Mouse (Mus musculus) megakaryocyte-erythroid progenitor cell, adult 5 weeks (primary cell): Measurements from ENCODE around the gene Coro6. TPM values are rescaled to one million over a fixed set of nuclear protein-coding genes. Genes with fewer than 3 reads are reported as not detected.

Experiments
- polyA plus RNA-seq: library from polyadenylated mRNA; stranded (reverse); fragments of >175 nt; gene quantifications from 2 replicates; pipeline ENCODE4 v1.2.3, GENCODE M21; 2012

Coro6 gene
- 0.11 TPM in 1 of 2 replicates, not detected in the other for polyA plus RNA-seq

DNA sequence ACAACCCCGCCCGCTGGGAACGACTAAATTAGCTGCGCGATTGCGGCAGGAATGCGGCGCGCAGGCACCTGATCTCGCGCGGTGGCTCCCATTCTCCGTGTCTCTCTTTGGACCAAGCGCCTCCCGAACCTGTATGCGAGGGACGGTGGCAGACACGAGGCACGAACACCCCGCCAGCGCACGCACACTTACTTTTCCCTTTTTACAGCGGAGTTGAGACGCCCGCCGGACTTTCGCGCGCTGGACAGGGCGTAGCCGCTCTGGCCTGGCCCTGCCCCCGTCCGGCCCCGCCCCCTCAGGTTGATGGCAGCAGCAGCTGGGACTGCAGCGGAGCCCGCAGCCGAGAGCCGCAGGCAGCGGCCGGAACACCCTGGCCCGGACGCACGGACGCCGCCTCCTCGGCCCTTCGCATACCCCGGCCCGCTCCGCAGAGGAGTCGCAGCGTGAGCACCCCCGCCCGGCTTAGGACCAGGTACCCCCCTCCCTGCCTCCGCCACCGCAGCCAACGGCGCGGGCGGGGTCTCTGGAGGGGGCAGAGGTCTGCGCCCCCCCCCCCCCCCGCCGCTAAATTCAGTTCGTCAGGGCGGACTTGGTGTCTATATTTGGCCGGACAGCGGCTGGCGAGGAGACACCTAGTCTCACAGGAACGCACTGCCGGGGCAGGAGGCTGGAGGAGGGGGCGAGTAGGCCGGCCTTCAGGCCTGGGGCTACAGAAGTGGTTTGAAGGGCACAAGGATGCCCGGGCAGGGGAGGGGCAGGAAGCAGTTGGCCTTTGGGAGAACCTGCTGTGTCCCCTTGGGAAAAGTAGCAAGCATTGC, at the start of gene Coro6:
Coro6 (plus strand) TSS at position 129 of the 818 bp plus-strand sequence.

DNA sequence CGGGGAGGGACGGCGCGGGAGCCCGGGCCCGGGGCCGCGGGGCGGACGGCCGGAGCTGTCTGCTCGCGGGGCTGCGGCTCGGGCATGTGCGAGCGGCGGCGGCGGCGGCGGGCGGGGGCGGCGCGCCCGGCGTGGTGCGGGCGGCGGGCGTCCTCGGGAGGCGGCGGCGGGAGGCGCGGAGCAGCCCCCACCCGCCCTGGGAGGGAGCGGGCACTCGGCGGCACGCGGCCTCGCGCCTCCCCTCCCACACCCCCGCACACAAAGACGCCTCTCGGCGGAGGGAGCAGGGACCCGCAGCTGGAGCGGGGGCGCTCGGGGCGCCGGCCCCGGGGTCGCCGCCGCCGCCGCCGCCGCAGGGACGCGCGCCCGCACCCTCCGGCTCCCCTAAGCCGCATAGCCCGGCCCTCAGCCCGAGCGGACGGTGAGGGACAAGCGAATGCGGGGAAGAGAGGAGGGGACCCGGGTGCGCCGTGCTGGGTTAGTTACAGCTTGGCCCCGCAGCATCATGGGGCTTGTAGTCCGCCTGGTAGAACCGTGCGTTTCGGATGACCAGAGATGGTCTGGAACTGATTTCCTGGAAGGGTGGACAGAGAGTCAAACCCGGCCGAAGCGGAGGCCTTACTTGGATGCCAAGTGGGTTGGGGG, 27.5 kb downstream of the Coro6 start, which contains the start of gene Ankrd13b:
Ankrd13b (minus strand) TSS at position 88 of the 645 bp plus-strand sequence.

DNA sequence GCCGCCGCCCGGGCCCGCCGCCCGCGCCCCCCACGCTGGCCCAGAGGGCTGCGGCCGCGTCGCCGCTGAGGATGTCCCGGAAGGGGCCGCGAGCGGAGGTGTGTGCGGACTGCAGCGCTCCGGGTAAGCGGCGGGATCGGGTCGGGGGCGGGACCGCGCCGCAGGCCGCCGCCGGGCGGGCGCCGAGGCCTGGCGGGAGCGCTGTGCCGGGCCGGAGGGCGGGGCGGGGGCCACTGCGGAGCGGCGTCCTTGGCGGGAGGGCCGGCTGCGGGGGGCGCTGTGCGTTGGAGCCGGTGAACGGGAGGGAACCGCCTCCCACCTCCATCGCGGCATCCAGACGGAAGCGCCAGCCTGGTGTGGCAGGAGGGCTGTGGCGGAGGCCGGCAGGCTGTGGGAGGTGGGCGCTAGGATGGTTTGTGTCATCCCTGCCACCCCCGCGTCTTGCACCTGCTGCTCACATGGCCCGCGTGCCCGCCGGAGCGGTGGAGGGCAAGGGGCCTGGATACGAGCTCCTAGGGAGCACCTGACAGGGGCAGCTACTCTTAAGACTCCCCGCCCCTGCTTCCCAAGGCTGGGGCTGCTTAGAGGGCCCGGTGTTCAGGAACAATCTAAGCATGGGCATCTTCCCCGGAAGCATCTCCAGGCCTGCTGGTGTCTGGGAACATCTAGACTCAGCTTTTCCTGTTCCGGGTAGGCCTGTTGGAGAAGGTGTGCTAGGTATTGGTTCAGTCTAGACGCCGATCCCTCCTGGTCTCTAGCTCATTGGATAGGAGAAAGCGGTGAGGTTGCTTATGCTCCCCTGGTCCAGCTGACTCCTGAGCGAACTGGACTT, 31.5 kb downstream of the Coro6 start, which contains the start of gene Git1:
Git1 (plus strand) TSS at position 51 of the 832 bp plus-strand sequence.

DNA sequence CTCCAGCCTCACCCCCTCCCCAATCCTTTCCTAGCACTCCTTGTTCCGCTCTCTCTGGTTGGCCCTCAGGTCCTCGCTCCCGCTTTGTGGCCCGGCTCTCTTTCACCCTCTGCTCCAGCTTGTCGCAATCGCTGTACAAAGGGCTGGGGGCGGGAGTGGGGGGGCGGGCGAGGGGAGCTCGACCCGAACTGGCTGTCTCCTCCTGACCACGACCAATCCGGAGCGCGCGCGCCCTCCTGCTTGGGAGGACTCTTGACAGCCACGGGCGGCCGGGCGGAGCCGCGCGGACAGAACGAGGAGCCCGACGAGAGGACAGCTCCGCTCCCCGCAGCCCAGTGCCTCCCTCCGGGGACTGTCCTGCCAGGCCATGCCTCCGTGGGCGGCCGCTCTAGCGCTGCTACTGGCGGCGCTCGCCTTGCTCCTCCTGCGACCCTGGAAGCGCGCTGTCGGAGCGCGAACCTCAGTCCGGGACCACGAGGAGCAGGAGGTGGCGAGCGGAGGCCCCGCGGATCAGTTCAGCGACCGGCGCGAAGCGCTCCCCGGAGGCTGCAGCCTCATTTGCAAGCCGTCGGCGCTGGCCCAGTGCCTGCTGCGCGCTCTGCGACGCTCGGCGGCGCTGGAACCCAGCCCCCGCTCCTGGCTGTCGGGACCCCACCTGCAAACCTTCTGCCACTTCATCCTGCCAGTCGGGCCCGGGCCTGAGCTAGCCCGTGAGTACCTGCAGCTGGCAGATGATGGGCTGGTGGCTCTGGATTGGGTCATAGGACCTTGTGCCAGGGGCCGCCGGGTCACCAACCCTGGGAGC, 52.8 kb downstream of the Coro6 start, which contains the start of gene Abhd15:
Abhd15 (plus strand) TSS at position 290 of the 805 bp plus-strand sequence.

DNA sequence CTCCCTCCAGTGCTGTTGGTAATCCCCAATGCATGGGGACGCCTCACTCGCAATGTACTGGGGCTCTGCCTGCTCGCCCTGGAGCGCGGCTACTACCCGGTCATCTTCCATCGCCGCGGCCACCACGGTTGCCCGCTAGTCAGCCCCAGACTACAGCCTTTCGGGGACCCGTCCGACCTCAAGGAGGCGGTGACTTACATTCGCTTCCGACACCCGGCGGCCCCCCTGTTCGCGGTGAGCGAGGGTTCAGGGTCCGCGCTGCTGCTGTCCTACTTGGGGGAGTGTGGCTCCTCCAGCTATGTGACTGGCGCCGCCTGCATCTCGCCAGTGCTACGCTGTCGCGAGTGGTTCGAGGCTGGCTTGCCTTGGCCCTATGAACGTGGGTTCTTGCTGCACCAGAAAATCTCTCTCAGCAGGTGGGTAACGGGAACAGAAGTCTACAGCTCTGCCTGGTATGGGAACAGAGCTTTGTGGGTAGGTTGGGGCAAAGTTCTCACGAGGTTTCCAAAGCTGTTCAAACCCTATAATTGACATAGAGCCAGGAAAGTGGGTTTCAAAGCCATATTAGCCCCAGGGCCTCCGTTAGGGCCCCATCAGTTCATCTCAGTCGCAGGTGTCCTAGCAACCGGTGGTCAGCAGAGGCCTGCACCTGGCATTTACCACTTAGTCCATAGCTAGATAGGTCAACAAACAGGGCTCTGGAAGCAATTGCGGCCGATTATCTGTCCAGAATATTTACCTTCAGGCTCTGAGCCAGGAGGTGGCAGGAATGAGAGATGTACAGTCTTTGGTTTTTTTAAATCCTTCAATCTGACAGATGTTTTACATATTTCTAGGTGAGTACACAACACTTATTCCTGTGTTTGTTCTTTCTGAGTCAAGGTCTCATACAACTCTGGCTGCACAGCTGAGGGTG, 53.7 kb downstream of the Coro6 start, which contains the start of gene Trp53i13:
Trp53i13 (minus strand) TSS at position 344 of the 916 bp plus-strand sequence.

DNA sequence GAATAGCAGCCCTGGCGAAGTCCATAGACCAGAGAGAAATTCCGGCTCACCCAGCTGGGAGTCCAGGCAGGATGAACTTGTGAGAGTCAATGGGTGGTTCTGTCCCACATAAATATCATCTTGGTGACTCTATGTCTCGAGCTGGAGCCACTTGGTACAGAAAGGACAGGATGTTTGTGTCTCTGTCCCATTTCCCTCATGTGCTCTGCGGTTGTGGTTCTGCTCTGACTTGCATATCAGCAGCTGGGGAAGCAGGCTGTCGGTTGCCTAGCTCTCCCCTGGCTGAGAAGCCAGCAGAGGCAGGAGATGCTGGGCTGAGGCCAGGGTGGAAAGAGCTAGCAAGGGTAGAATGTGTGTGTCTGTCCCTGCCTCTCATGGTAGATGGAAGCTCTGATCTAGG, 56.8 kb downstream of the Coro6 start, which contains the start of gene Gm10392:
Gm10392 (minus strand) TSS at position 156 of the 400 bp plus-strand sequence.

Other genes with a start within 250 kb of the Coro6 start
- gene Ssh2, start 246.1 kb upstream of the Coro6 start, polyA plus RNA-seq: 23.5 and 30.3 TPM in 2 replicates
- gene Ankrd13b, start 27.3 kb downstream of the Coro6 start, polyA plus RNA-seq: 59.6 and 88.6 TPM in 2 replicates
- gene Git1, start 31.2 kb downstream of the Coro6 start, polyA plus RNA-seq: 136 and 171 TPM in 2 replicates
- gene Abhd15, start 52.7 kb downstream of the Coro6 start, polyA plus RNA-seq: 9.8 and 10.0 TPM in 2 replicates
- gene Trp53i13, start 53.6 kb downstream of the Coro6 start, polyA plus RNA-seq: 34.3 and 40.2 TPM in 2 replicates
- 0.27 and 0.42 TPM in 2 replicates for gene Gm10392, start 56.8 kb downstream of the Coro6 start, polyA plus RNA-seq
- 2.1 and 2.9 TPM in 2 replicates for gene Taok1, start 145.4 kb downstream of the Coro6 start, polyA plus RNA-seq
- 45.5 and 58.3 TPM in 2 replicates for gene Nufip2, start 223.7 kb downstream of the Coro6 start, polyA plus RNA-seq